Mouse (Mus musculus) T-helper 17 cell (primary cell): Measurements from ENCODE around the gene Lgmn.

Experiments used
- in situ Hi-C, 2 experiments: fragments of 300-600 bp; cut with MboI, MseI; formaldehyde crosslinking; loops; 1 replicate in 1 of 2; 2 replicates in 1 of 2; pipeline ENCODE4 v1.15.1; 2025; ENCODE audit warnings: high pct_unique_total_duplicates in 2 of 2

Lgmn gene

DNA sequence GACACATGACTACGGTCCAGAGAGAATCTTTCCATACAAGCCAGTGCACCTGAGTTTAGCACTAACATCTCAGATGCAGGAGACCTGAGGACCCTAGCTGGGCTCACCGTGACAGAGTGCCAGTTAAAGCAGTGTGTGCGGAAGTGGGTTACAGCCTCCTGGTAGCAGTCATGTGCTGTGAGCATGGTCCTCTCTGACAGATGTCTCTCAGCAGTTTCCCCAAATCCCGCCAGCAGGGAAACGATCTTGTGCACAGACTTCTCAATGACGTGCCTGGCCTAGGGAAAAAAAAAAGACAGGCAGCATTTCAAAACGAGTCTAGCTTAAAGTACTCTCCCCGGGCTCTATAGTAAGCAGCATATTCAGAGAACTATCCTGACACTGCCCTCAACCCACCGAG, 44.1 kb downstream of the Lgmn start:
- in situ Hi-C loops: loop anchor here in 1 of 2 experiments (5.0 kb wide), 1 partner anchor 62 kb away; no protein-coding TSS in a partner anchor

DNA sequence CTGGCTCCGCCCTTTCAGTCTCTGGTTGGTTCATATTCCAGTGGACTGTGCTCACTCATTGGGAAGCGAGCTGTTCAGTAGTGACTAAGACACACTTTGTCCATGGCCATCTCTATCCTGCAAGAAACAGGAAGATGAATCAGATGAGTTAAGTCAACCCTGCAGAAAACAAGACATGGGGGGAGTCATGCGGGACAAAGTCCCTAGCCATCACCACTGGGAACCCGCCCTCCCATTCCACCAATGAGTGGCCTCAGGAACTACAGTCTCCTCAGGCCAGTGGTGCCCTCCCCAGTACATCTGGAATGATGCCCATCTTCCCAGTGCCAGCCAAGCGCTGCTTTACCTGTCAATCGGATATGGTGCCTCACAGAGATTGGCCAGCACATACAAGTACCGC, 45.1 kb downstream of the Lgmn start:
- in situ Hi-C loops: loop anchor here in 1 of 2 experiments (5.0 kb wide), 1 partner anchor 68 kb away; no protein-coding TSS in a partner anchor

DNA sequence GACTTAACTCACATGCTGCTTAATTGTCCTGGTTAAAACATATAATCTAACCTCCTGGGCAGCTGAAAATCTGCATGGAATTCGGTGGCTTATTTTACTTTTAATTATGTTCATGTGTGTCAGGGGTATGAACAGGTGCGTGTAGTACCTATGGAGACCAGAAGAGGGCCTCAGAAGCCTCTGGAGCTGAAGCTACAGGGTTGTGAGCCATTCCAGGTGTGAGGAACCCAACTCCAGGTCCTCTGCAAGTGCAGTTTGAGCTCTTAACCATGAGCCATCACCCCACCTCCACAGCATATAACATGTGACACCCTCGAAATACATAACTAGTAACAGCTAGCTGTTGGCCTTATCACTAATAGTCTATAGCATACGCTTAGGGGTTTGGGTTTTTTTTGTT, 47.6 kb downstream of the Lgmn start:
- in situ Hi-C loops: loop anchor here in 1 of 2 experiments (5.0 kb wide), 1 partner anchor 70 kb away; no protein-coding TSS in a partner anchor

DNA sequence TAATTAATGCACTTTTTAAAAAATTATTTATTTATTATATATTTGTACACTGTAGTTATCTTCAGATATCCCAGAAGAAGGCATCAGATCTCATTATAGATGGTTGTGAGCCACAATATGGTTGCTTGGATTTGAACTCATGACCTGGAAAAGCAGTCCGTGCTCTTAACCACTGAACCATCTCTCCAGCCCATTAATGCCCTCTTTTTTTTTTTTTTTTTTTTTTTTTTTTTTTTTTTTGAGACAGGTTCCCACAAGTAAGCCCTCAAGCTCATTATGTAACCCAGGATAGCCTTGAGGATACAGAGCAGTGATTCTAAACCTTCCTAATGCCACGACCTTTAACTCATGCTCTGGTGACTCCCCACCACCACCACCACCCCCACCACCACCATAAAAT, 48.5 kb downstream of the Lgmn start:
- in situ Hi-C loops: loop anchor here in 1 of 2 experiments (5.0 kb wide), 1 partner anchor 71 kb away; no protein-coding TSS in a partner anchor

DNA sequence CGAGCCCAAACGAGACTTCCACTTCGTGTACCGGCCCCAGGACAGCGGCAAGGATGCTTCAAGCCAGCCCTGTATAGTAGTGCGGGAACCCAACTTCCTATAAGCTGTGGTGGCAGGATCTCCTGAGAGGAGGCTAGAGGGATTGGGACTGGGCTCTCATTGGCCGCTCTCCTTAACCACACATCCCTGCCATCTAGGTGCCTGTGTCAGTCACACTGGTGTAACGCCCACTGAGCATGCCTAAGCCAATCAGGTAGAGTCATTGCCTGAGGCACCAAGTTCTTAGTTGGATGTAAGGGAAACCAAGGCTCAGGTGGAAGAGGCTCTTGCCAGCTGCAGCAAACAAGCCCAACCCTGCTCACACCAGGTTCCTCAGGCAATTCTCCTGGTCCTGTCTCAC, 49.6 kb downstream of the Lgmn start:
- in situ Hi-C loops: loop anchor here in 1 of 2 experiments (5.0 kb wide), 1 partner anchor 72 kb away; no protein-coding TSS in a partner anchor

DNA sequence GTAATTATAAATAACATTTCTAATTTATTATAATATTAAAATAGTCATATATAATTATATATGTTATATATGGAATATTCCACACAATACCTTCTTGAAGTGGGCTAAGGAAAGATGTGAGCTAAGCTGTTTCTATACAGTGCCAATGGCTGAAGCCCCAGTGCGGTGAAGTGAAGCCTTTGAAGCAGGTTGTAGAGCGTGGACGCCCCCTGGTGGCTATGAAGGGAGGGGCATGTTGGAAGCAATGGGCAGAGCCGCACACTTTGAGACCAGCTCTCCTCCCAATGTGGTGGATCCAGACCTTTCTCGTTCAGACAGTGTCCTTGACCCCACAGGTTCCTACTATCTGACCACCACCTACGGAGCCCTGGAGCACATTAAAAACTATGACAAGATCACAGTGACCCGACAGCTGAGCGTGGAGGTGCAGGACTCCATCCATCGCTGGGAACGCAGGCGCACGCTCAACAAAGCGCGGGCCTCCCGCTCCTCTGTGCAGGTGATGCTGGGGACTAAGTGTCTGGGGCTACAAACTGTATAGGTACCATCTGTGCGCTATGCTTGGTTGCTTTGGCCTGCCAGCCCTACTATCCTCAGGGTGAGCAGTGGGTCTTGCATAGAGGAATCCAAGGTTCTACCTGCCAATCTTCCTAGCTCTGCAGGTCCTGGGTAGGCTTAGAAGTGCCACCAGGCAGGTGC, 52.2 kb downstream of the Lgmn start:
- in situ Hi-C loops: no loop called here

DNA sequence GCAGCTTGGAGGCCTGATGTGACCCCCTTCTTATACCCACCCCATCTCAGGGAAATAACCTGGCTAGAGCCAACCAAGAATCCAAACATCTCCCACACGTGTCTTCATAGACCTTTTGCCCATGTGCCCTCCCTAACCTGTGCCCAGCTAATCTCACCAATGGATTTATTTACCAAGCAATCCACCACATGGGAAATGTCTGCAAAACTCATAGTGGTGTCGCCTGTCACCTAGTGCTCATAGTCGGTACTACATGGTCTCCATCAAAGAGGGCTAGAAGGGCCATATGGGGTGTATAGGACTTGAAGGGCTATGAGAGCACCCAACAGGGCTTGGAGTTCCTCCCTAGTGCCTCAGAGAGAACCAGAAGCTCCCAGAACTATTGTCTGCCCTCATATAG, 54.8 kb downstream of the Lgmn start:
- in situ Hi-C loops: no loop called here

DNA sequence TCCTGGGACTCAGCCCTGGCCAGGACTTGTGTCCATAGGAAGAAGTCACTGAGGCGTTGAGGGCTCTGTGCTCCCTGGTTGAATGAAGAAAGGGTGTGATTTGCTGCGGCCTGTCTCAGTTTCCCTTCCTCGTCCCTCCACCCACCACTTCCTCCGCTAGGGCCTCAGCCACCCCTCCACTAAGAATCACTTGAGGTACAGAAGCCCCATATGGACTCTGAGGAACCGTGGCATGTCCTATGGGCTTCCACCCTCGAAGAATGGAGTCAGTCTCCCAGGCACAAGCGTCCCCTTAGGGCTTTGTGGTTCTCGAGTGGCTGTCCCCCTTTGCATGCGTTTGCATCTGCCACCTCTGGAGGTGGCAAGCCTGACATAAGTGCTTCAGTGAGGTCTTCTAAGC, 56.3 kb downstream of the Lgmn start:
- in situ Hi-C loops: no loop called here

DNA sequence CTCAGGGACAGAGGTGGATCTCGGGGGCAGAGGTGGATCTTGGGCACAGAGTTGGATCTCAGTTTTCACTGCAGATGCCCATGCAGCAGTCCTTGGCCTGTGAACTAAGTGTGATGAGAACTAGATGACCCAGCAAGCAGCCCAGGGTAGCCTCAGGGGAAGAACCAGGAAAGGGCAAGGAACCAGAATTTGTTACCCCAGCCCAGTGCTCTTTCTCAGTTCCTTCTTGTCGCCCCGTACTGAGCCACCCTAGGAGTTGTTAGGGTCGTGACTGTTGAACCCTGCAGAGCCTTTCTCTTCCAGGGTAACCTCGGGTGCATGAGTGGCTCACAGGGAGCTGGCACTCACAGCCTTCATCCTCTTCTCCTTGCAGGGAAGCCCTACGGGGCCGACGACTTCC, 57.4 kb downstream of the Lgmn start:
- in situ Hi-C loops: no loop called here

DNA sequence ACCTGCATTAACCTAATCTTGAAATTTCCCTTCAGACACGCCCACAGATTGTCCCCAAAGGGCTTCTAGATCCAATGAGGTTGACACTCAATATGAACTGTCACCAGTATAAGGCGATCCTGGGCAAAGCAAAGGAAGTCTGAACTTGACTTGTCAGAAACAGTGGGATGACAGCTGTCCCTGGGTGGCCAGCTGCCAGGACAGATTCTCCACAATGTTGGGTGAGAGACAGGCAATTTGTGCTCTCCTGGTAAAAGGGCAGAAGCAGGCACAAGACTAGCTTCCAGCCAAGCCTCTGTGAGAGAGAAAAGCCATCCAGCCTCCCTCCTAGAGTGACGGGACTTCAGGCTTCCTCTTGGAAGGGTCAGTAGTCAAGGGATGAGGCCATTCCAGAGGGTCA, 67.3 kb downstream of the Lgmn start:
- in situ Hi-C loops: loop anchor here in 1 of 2 experiments (5.0 kb wide), 1 partner anchor 65 kb away; no protein-coding TSS in a partner anchor

DNA sequence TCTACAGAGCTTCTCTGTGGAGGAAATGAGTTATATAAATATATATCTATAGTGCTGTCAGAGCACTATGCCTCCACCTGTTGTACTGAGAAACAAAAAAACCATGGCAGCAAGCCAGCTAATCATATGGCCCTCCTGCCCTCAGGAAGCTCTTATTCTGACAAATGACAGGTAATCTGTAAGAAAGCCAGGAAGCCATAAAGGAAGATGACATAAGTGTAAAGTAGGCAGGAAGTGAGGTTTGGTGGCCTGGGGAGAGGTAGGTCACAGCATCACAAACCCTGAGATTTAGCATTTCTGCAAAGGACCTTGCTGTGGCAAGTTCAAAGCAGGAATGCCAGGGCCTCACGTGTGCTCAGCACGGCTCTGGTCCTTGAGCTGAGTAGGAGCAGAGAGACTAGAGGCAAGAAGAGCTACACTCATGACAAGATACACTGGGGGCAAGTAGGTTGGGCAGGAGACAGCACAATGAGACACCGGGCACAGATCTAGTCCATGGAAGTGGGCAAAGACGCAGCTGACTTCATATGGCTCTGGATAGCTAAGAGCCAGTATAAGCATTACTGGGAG, 68.6 kb downstream of the Lgmn start:
- in situ Hi-C loops: loop anchor here in 1 of 2 experiments (5.0 kb wide), 1 partner anchor 64 kb away; no protein-coding TSS in a partner anchor

DNA sequence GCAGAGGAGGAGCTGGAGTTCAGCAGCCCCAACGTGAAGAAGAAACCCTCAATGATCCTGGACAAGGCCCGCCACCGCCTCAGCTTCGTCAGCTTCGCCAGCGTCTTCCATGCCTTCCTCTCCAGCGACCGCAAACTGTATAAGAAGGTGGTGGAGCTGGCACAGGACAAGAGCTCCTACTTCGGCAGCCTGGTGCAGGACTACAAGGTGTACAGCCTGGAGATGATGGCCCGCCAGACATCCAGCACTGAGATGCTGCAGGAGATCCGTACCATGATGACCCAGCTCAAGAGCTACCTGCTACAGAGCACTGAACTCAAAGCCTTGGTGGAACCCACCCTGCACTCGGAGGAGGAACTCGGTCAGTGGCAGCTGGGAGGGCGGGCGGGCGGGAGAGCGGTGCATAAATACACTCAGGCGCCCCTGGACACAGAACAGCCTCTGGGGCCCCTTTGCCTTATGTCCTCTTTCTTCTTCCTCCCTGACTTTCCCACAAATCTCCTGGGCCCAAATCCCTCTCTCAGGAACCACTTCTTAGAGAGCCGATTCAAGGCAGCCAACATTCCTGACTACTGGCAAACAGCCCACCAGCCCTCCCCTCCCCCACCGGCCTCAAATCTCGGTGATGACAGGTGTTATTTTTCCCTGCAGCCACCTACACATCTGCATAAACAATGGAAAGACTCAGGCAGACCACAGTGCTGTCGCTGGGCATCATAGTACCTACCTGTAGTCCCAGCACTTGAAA, 70.0 kb downstream of the Lgmn start:
- in situ Hi-C loops: loop anchor here (5.0 kb wide), 4 partner anchors 62 to 1282 kb away; partner anchors contain the start of gene Rin3 (in 1 of the 2)

DNA sequence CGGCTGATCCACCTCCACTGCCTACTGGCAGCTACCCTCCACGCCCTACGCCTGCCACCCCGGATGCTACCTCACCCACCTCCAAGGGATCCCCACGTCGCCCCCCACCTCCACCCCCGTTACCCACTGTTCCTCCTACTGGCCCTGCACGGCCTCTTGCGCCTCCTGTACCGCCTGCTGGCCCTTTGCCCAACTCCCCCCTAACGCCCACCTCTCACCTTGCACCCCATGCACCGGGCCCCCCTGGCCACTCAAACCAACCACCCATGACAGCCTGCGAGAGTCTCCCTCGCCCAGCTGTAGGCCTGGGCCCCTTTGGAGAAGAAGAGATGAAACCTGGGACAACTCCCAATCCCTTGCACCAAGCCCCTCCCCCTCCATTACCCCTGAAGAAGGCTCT, 71.1 kb downstream of the Lgmn start:
- in situ Hi-C loops: loop anchor here (5.0 kb wide), 3 partner anchors 86 to 1281 kb away; partner anchors contain the start of gene Rin3 (in 1 of the 2)

DNA sequence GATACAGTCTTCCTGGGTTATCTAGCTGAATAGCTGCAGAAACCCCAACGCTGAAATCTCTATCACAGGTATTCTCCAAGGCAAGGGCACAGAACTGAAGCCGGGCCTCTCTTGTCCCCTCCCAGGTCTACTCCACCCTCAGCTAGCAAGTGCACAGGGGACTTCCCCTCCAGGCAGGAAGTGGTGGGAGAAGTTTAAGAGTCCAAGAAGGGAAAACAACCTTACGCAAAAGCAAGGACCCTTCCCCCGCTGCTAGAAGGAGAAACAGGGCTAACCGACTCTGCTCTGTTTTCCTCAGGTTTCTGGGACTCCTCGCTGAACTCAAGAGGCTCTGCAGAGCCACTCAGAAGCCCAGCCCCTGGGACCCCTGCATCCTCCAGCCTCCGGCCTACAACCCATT, 71.5 kb downstream of the Lgmn start:
- in situ Hi-C loops: loop anchor here (5.0 kb wide), 3 partner anchors 86 to 1281 kb away; partner anchors contain the start of gene Rin3 (in 1 of the 2)

DNA sequence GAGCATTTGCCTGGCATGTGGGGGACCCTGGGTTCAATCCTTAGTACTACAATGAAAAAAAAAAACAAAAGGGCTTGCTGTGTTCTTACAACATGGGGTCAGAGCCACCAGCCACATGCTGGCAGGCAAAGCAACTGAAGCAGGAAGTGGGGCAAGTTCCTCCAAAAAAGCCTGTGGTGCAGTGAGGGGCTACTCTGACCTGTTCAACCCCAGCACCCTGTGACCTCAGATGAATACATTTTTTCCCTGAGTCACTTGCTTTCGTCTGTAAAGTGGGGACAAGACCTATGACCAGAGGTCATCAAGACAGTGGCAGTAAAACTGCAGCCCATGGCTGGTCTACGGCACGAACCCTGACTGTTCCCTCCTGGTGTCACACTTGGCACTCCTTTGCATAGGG, 72.5 kb downstream of the Lgmn start:
- in situ Hi-C loops: loop anchor here (5.0 kb wide), 3 partner anchors 85 to 1280 kb away; partner anchors contain the start of gene Rin3 (in 1 of the 2)

DNA sequence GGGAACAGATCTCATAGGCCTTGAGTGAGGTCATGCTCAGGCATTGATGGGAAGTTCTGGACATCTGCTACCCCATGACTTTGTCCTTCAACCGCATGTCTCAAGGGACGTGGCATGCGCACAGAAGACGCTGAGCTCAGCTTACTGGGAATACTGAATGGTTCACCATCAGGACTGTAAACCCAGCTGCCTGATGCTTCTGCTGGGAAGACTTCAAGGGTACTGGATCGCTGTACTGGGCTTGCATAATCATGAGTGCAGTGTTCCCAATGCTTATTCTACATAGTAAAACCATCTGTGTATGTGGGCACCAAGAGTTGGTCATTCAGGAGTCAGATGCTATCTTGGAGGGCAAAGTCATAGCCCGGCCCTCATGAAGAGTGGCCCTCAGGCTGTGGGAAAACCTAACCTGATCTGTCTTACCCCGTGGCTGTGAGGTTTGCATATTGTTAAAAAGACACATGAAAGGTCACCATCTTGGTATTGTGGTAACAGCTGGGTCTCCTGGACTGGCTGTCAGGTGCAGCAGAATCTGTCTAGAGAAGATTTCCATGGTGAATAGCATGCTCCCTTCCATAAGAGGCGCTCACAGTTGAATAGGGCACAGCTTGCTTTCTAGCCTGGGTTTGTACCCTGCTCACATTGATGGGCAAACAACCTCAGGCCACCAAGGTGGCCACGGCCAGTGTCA, 73.3 kb downstream of the Lgmn start:
- in situ Hi-C loops: loop anchor here (5.0 kb wide), 3 partner anchors 84 to 1279 kb away; partner anchors contain the start of gene Rin3 (in 1 of the 2)

DNA sequence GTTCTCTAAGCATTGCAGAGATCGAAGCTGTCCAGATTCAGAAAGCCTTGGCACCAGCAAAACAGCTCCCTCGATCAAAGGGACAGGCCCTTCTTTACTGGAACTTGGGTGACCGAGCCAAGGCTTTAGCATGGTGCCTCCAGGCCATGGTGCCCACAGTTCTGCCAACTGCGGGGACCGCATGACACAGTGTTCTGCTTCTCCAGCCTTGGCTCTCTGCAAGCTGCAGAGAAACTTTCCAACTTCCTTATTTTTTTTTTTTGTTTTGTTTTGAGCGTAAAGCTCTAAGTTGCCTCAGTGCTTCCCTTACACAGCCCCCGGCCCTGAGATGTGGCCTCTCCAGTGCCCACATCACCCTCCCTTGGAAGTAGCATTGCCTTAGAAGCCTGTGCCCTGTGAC, 74.6 kb downstream of the Lgmn start:
- in situ Hi-C loops: loop anchor here (5.0 kb wide), 3 partner anchors 83 to 1278 kb away; partner anchors contain the start of gene Rin3 (in 1 of the 2)

DNA sequence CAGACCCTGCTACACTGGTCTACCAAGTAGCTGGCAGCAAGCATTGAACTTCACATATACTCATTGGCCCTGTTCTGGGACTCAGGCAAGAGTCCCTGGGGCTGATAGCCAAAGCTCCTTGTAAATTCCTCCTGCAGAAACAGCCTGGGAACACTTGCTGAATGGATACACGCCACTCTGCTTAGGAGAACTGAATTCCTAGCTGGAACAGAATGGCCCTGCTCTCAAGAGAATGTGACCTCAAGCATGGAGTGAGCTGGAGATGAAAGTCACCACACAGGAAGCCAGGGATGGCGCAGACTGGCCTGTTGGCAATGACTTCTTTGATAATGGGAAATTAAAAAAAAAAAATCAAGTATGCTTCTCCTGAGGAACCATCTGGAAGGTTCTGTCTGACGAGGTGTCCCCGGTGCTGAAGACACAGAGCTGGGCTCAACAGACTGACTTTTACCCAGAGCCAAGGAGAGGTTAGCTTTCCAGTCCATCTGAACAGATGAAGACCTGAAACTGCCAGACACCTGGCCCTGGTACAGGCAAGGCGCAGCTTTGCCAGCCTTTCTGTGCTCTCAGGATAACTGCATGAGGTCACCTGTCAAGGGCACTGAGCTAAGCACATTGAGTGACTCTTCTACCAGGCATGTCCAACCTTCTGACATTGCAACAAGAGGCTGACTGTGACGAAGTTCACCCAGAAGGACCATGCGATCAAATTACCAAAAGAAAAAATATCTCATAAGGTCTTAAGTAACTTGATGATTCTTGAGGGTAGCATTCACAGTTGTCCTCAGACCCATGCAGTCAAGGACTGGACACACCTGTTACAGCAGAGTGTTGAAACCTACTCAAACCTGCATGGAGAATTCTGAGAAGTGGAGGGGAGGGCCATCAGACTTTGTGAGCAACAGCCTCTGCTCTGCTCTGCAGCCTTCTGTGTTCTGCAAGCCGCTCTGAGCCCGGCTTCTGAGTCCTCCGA, 78.1 kb downstream of the Lgmn start:
- in situ Hi-C loops: no loop called here

DNA sequence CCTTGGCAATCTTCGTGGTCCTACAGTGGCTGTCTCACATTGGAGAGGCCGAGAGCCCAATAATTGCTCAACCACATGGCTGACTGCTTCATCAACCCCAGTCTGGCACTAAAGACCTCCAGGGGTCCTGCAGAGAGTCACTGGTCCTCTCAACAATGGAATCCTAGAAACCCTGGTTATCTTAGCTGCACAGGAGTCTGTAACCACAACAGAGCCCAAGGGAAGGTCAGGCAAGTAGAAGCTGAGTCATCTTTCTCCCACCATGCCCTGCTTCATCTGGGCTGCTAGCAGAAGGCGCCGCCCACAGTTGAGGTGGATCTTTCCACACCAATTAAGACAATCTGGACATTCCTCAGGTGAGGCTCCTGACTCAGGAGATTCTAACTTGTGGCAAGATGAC, 80.2 kb downstream of the Lgmn start:
- in situ Hi-C loops: no loop called here

DNA sequence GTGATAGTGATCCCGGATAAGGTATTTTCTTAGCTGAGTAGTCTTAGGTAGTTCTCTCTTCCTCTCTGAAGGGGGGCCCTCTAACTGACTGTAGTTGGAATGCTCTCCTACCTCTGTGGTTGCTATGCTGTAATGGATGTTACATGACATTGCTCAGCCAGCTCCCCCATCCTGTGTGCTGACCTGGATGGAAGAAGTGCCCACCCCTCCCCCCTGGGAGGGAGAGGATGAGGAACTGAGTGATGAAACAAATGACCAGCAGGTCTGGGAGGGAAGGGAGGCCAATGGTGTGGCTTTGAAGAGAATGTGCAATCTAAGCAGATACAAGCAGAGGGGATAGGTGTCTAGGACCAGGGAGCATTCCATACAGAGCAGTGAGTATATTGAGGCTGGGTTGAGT, 82.8 kb downstream of the Lgmn start:
- in situ Hi-C loops: no loop called here
